Mouse (Mus musculus) intestine, postnatal 0 days (tissue): ENCODE measurements around the gene Dusp27. TPM values are rescaled to one million over a fixed set of nuclear protein-coding genes. Genes with fewer than 3 reads are reported as not detected.

Experiments
- ATAC-seq: fragments of 200-750 bp; cut with Nextera tagmentation; 2 replicates; pipeline ENCODE4 v1.8.0; 2017; ENCODE audit warnings: mild to moderate bottlenecking, moderate TSS enrichment, moderate library complexity
- H3K27ac ChIP-seq: fragments of 300-500 bp; sonication (generic); 2 replicates; pipeline ENCODE4 v1.5.1; 2014; ENCODE audit warnings: mild to moderate bottlenecking, low read depth, low read length, moderate library complexity
- H3K27me3 ChIP-seq: fragments of 300-500 bp; sonication (generic); replicated peaks from 2 replicates; pipeline ENCODE4 v1.6.1; 2014; ENCODE audit warnings: low read length, mixed read lengths; ENCODE audit not compliant: control insufficient read depth, insufficient read depth
- H3K36me3 ChIP-seq: fragments of 300-500 bp; sonication (generic); 2 replicates; pipeline ENCODE4 v1.6.1; 2014; ENCODE audit warnings: mild to moderate bottlenecking, moderate library complexity; ENCODE audit not compliant: control insufficient read depth, insufficient read depth
- H3K4me1 ChIP-seq: fragments of 300-500 bp; sonication (generic); replicated peaks from 2 replicates; pipeline ENCODE4 v1.6.1; 2014; ENCODE audit warnings: antibody characterized with exemption, low read length, mixed read lengths; ENCODE audit not compliant: control insufficient read depth, insufficient read depth
- H3K4me2 ChIP-seq: fragments of 300-500 bp; sonication (generic); replicated peaks from 2 replicates; pipeline ENCODE4 v1.6.1; 2014; ENCODE audit warnings: low read depth, mild to moderate bottlenecking, moderate library complexity
- H3K4me3 ChIP-seq: fragments of 300-500 bp; sonication (generic); 2 replicates; pipeline ENCODE4 v1.5.1; 2014; ENCODE audit warnings: low read depth, low read length
- H3K9ac ChIP-seq: fragments of 300-500 bp; sonication (generic); 2 replicates; pipeline ENCODE4 v1.6.1; 2014; ENCODE audit warnings: mild to moderate bottlenecking, low read depth, low read length
- H3K9me3 ChIP-seq: fragments of 300-500 bp; sonication (generic); 2 replicates; pipeline ENCODE4 v1.6.1; 2016; ENCODE audit warnings: mixed run types; ENCODE audit not compliant: control insufficient read depth
- CTCF ChIP-seq: sonication (generic); IDR thresholded peaks from 2 replicates; pipeline ENCODE4 v1.5.1; 2016; ENCODE audit warnings: low read depth, mild to moderate bottlenecking, control low read depth, antibody characterized with exemption, moderate library complexity
- WGBS: fragments of 180-500 bp; shearing (Covaris S2); extraction: QIAGEN DNeasy Blood & Tissue Kit; methylation state at CpG from one replicate; pipeline ENCODE4 v1.1.7; 2014; 5-methylcytosine and 5-hydroxymethylcytosine counted together
- polyA plus RNA-seq: library from polyadenylated mRNA; unstranded; fragments of >200 nt; fragmentation: Nextera tagmentation; extraction: Ambion mirVana; gene quantifications from 2 replicates; pipeline ENCODE4 v1.2.1, GENCODE M21; 2015

The Dusp27 gene
- polyA plus RNA-seq, 1 experiment from 2014 or later = 0.99 TPM

DNA sequence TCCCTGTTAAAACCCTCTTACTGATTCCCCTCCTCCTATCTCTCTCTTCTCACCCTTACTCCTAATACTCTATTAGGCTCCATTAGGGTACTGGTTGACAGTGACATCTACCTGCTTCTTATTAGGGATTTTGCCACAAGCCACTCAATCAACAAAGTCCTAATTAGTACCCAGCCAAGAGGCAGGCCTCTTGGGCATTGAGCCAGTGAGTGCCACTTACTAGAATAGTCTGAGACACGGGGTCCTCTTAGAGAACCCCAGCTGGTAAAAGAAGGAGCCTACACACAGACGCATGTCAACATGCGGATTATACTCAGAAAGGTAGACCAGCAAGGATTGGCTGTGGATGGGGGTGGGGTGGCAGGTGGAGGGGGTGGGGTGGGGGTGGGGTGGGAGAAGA lies 11.4 kb upstream of the Dusp27 start:
- no peak for ATAC-seq
- Histone ChIP-seq H3K4me2 (no peak overlapping the region), H3K27me3 (no peaks in the 10 kb centered on the region), H3K9me3 (no peaks in the 10 kb centered on the region), H3K9ac (no peak overlapping the region), H3K36me3 (no peaks in the 10 kb centered on the region), H3K4me3 (no peak overlapping the region), H3K27ac (0 out of 2 replicates have a peak overlapping the region, but pooled peaks have one; percentile 35), H3K4me1 (peaks cover 7% of the 10 kb centered on the region)
- WGBS = 84% methylated on average over 3 of the region's 3 CpGs
- no peak for TF ChIP-seq CTCF

DNA sequence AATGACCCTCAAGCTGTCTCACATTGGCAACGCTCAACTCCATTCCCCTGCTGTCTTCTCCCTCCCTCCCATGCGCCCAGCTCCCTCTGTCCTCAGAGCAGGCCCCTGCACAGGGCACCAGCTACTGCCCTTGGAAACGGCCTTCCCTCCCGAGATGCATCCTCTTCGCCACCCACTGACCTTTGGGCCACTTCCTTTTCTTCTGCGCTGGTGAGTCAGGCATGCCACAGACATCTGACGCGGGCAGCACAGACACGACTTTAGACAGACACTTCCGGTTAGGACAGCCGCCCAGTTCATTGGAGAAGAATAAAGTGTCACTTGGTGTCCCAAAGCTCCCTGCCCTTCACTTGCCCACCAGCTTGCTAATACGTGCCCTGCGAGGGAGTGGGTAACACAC lies 10.4 kb upstream of the Dusp27 start:
- no peak for TF ChIP-seq CTCF
- peak overlapping the region; percentile 89 for H3K27ac ChIP-seq

DNA sequence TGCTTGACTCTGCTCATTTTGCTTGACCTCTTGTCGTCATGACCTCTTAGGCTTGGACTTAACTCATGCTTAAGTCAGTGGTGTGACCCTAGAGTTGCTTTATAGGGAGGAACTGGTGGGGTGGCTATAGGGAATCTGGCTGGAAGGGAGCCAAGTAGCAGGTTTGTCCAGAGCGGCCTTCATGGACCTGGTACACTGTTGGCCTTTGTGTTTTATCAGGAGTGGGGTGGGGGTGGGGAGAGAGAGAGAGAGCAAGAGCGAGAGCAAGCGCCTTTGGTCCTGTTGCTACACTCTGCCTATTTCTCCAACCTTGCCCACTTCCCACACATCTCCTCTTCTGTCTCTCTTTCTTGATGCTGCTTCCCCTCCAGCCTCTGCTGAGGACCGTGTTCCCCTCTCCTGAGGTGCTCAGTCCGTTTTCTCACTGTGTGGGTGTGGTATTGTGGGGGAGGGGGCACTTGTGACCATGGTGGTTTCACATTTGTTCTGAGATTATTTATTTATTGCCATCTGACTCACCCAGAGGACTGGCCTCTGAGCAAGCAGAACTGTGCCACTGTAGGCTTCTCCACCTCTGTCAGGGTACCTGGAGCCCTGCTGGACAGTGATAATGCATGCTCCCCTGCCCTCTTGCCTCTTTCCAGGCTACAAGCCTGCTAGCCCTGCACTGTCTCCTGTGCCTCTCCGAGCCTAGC lies 9.7 kb upstream of the Dusp27 start:
- WGBS = 32% methylated on average over 7 of the region's 7 CpGs
- Histone ChIP-seq H3K27me3 (no peaks in the 10 kb centered on the region), H3K27ac (peak overlapping the region; percentile 89), H3K9ac (no peak overlapping the region; the same call in 1 of the 2 replicates), H3K36me3 (no peaks in the 10 kb centered on the region), H3K4me1 (peaks cover 7% of the 10 kb centered on the region), H3K4me3 (no peak overlapping the region), H3K9me3 (no peaks in the 10 kb centered on the region), H3K4me2 (peak overlapping the region; percentile 46)
- TF ChIP-seq CTCF = no peak
- ATAC-seq = peak; percentile 88

More for the DNA sequence above, 10.4 kb upstream of the Dusp27 start:
- WGBS = 38% methylated on average over 13 of the region's 13 CpGs
- Histone ChIP-seq H3K4me2 (peak overlapping the region; percentile 46), H3K36me3 (no peaks in the 10 kb centered on the region), H3K4me1 (peaks cover 7% of the 10 kb centered on the region), H3K4me3 (no peak overlapping the region), H3K9ac (no peak overlapping the region), H3K9me3 (no peaks in the 10 kb centered on the region), H3K27me3 (no peaks in the 10 kb centered on the region)
- ATAC-seq = peak; percentile 80

DNA sequence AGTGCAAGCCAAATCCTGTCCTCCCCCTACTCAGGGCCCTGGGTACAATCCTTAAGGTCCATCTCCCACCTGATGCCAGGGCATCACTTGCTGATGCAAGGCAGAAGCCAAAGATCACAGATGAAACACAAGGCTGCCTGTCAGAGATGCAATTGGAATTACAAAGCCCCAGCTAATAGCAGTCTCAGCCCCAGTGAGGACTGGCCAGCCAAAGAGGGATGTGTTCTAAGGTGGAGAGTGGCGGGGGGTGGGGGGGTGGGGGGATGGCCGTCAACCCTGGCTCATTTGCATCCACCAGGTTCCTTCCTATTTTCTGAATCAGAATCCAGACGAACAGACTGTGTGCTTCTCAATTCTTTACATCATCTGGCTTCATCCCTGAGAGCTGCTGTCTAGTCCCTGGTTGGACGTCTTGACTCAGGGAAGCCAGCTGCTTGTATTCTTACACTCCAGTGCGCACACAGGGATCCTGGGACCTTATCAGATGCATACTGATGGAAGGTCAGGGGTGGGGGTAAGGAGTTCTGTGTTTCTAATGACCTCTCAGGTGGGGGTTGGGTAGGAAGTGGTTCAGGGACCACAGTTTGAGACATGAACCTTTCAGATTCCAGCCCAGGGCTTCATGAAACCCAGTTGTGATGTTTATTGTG lies 7.5 kb upstream of the Dusp27 start:
- no peak for TF ChIP-seq CTCF
- H3K4me1 ChIP-seq = peaks cover 11% of the 10 kb centered on the region
- H3K4me3 ChIP-seq = no peak overlapping the region
- no peaks in the 10 kb centered on the region for H3K27me3 ChIP-seq
- no peak overlapping the region for H3K27ac ChIP-seq
- no peak overlapping the region for H3K9ac ChIP-seq
- no peaks in the 10 kb centered on the region for H3K36me3 ChIP-seq
- ATAC-seq = no peak
- WGBS = 53% methylated on average over 5 of the region's 5 CpGs
- no peaks in the 10 kb centered on the region for H3K9me3 ChIP-seq
- H3K4me2 ChIP-seq = no peak overlapping the region

DNA sequence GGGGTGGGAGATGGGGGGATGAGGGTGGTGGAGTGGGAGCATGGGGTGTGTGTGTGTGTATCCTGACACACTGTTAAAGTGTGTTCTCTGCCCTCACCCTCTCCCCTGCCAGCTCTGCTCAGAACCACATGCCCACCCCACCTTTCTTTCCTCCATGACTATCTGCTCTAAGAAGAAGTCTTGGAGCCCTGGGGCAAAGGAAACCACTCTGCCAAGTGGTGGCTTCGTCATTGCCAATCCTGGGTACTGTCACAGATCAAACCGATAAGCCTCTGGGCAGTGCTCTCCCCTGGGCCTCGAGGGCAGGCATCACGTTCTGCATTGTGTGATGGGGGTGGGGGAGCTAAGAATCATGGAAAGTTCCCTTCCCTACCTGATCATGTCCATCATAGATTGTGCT lies 4.6 kb upstream of the Dusp27 start:
- 33% methylated on average over 4 of the region's 4 CpGs for WGBS
- Histone ChIP-seq H3K9ac (no peak overlapping the region), H3K9me3 (no peaks in the 10 kb centered on the region), H3K4me1 (peaks cover 7% of the 10 kb centered on the region), H3K27me3 (no peaks in the 10 kb centered on the region), H3K27ac (no peak overlapping the region), H3K36me3 (no peaks in the 10 kb centered on the region), H3K4me3 (no peak overlapping the region), H3K4me2 (peak overlapping the region; percentile 66)
- no peak for ATAC-seq
- no peak for TF ChIP-seq CTCF

DNA sequence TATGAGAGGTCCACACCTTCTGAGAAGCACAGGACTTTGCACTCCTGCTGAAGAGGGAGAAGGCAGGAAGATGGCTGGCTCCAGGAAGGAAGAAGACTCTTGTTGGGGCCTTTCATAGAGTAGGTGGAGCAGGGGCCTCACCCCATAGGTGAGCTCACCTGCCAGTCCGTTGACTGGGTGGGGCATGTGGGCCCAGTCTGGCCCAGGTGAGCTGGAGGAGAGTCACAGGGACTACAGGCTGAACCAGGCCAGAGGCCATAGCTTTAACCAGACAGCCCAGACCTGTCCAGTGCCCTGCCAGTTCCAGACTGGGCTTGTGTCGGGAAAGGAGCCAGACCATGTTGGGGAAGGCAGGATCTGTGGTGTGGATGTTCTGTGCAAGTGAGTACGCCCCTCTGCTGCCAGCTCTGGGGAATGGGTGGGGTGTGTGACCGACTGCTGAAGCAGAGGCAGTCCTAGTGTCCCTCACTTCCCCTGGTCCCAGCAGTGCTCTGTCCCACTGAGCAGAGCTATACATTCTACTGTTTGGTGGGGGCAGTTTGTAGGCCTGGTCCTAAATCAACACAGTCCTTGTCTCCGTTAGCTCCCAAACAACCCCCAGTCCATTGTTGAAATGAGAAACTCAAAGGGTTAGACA lies 2.6 kb upstream of the Dusp27 start, which contains the start of gene Gpa33:
Gene Gpa33 (plus strand): TSS at position 15 of the 637 bp plus-strand sequence.
- H3K4me1 ChIP-seq = peaks cover 7% of the 10 kb centered on the region
- H3K4me2 ChIP-seq = peak within 1 kb of the TSS; percentile 66
- no peaks in the 10 kb centered on the region for H3K9me3 ChIP-seq
- peak; percentile 99 for ATAC-seq
- H3K9ac ChIP-seq = peak within 1 kb of the TSS; percentile 57
- H3K27ac ChIP-seq = peak within 1 kb of the TSS; percentile 85
- 33% methylated on average over 5 of the region's 5 CpGs for WGBS
- H3K27me3 ChIP-seq = no peaks in the 10 kb centered on the region
- TF ChIP-seq CTCF = no peak
- H3K36me3 ChIP-seq = no peaks in the 10 kb centered on the region
- peak within 1 kb of the TSS; percentile 46 for H3K4me3 ChIP-seq
